16 mouse cellular contexts compared by ENCODE assay signal in genomic region chr1:95748940-95749339, GRCm38 (mm10).
"Had no signal": no experiment of that assay in that cellular context is flagged by ENCODE, and none has a peak within 500 bp of the region (broad histone marks: within the 10 kb centered on the region; RNA-seq: fewer than 3 reads in every experiment).

No protein-coding gene starts in this region.

- H3K4me2 ChIP-seq: kidney, embryonic 15.5 days; limb, embryonic 12.5 days; limb, embryonic 15.5 days; liver, embryonic 11.5 days; lung, embryonic 14.5 days; midbrain, embryonic 11.5 days had no signal

- DNase-seq: kidney, postnatal 10 days; kidney, postnatal 36 days; left cerebral cortex, postnatal 4 days; liver, postnatal 0 days; lung, embryonic 14.5 days; midbrain, embryonic 14.5 days; thymus, adult 18-20 months; thymus, postnatal 36 days had no signal

- H3K27ac ChIP-seq: kidney, embryonic 15.5 days; limb, embryonic 12.5 days; limb, embryonic 15.5 days; liver, embryonic 14.5 days; macrophage had no signal

- ATAC-seq: liver, postnatal 0 days; lung, postnatal 0 days had no signal

- H3K4me1 ChIP-seq: kidney, embryonic 15.5 days; limb, embryonic 12.5 days; limb, embryonic 15.5 days had no signal

- H3K36me3 ChIP-seq: kidney, embryonic 15.5 days; limb, embryonic 12.5 days; limb, embryonic 15.5 days had no signal

- H3K9ac ChIP-seq: kidney, embryonic 15.5 days; limb, embryonic 12.5 days; limb, embryonic 15.5 days; liver, embryonic 14.5 days; liver, postnatal 0 days; lung, embryonic 14.5 days had no signal

- H3K27me3 ChIP-seq: kidney, embryonic 15.5 days; limb, embryonic 12.5 days; limb, embryonic 15.5 days had no signal

- H3K9me3 ChIP-seq: kidney, embryonic 15.5 days; limb, embryonic 12.5 days; limb, embryonic 15.5 days had no signal

- H3K4me3 ChIP-seq: kidney, embryonic 15.5 days; limb, embryonic 12.5 days; limb, embryonic 15.5 days had no signal
